Mouse (Mus musculus): ENCODE measurements around the gene Foxp4. TPM values are rescaled to one million over a fixed set of nuclear protein-coding genes. Genes with fewer than 3 reads are reported as not detected.

The Foxp4 gene
- polyA plus RNA-seq, 1 experiment from 2014 or later = 28.1 TPM

DNA sequence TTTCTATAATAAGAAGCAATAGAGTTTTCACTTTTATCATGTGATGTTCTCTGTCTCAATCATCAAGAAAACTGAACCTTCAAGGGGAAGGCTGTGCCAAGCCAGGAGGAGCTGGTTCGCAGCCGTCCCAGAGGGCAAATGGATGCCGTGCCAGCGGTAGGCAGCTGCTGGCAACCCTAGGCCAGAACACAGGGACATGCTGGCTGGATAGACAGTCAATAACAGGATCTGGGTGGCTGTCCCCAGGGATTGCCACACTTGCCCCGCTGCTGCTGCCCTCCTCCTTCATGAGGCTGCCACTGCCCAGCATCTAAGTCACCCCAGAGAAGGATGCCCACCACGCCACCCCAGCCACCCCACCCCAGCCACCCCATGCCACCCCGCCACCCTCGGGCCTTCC lies 82.9 kb downstream of the Foxp4 start:
- DNase-seq (ENCODE audit: low spot score) = no peak
- Histone ChIP-seq H3K4me1 (peaks cover 18% of the 10 kb centered on the region), H3K9me3 (peaks cover 4% of the 10 kb centered on the region; the same call in 1 of the 2 replicates), H3K27ac (replicated peaks) (no peak overlapping the region), H3K36me3 (replicated peaks) (no peaks in the 10 kb centered on the region), H3K27me3 (replicated peaks; ENCODE audit: low read depth, poor library complexity, severe bottlenecking) (0 out of 2 replicates have a peak, but pooled peaks cover 3% of the 10 kb centered on the region), H3K4me3 (no peak overlapping the region)
- WGBS = 85% methylated on average over 8 of the region's 8 CpGs

DNA sequence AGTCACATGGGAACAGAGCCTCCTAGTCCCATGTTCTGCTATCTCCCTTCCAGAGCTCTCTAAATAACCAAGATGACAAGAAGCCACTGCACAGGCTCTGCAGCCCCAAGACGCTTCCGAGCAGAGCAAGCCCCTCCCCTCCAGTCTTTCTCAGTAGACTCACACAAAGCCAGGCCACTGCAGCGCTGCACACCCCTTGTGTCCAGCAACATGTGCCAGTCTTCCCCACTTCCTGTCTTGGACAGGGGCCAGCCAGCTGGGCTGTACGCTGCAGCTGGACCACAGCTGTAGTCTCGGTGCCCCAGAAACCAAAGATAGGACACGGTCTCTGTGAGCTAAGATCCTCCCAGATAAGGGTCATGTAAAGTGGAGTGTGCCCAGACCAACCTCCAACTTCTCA lies 86.6 kb downstream of the Foxp4 start:
- H3K27ac ChIP-seq (replicated peaks) = 0 out of 2 replicates have a peak overlapping the region, but pooled peaks have one; percentile 31
- H3K4me1 ChIP-seq = peaks cover 39% of the 10 kb centered on the region
- 52% methylated on average over 6 of the region's 6 CpGs for WGBS
- H3K9me3 ChIP-seq = no peaks in the 10 kb centered on the region
- no peak overlapping the region for H3K4me3 ChIP-seq
- no peaks in the 10 kb centered on the region for H3K36me3 ChIP-seq (replicated peaks)
- DNase-seq (ENCODE audit: low spot score) = peak; percentile 31
- H3K27me3 ChIP-seq (replicated peaks; ENCODE audit: low read depth, poor library complexity, severe bottlenecking) = peaks cover 37% of the 10 kb centered on the region

DNA sequence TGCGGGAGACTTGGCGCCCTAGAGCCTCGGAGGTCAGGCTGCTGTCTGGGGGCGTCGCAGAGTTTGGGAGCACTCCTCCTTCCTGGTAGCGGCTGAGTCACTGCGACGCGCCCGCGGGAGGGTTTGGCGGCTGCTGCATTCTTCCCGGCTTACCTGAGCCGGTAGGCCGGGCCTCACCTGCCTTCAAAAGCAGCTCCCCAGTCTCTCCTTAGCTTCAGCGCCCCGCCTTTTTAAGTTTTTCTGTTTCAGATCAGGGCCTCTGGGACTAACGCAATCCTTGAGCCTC lies 90.0 kb downstream of the Foxp4 start, which contains the start of gene Mdfi:
Mdfi (minus strand) TSS at position 210 of the 286 bp plus-strand sequence.
- Histone ChIP-seq H3K36me3 (replicated peaks) (peaks cover 17% of the 10 kb centered on the region), H3K4me3 (peak within 1 kb of the TSS; percentile 91), H3K27me3 (replicated peaks; ENCODE audit: low read depth, poor library complexity, severe bottlenecking) (peaks cover 42% of the 10 kb centered on the region), H3K27ac (replicated peaks) (peak within 1 kb of the TSS; percentile 95), H3K9me3 (no peaks in the 10 kb centered on the region), H3K4me1 (peaks cover 67% of the 10 kb centered on the region)
- 3% methylated on average over 18 of the region's 18 CpGs for WGBS
- peak; percentile 54 for DNase-seq (ENCODE audit: low spot score)

DNA sequence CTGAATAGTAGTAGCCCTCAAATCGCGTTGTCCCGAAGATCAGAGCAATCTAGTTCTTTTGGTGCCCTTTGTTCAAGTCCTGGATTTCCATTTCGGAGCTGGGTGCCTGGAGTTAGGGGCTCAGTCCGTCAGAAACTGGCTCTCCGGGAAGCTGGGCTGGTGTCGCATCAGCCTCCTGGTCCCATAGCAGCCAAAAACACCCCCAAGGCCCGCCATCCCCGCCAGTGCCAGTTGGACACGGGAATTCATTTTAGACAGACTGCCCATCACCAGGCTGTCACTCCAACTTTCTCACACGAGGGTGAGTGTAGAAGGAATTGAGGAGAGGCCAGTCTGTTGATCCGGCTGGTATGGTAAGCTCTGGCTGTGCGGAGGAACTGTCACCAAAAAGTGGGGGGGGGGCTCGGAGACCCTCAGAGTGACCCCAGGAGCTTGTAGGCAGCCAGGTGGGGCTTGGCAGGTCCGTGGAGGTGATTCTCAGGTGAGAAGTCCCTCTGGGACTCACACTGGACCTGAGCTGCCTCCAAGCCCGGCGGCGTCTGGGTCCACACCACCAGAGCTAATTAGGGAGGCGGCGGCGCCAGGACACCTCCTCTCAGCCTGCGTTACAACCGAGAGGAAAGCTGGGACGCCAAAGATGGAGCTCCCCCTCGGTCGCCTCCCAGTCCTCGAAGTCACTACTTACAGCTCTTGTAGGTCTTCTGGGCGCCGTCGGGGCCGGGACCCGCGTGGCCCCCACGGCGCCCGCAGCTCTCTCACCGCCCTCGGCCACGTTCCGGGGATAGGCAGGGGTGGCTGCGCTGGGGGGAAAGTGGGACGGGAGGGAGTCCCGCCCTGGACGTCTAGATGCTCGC lies 90.6 kb downstream of the Foxp4 start:
- H3K27ac ChIP-seq (replicated peaks) = peak overlapping the region; percentile 95

DNA sequence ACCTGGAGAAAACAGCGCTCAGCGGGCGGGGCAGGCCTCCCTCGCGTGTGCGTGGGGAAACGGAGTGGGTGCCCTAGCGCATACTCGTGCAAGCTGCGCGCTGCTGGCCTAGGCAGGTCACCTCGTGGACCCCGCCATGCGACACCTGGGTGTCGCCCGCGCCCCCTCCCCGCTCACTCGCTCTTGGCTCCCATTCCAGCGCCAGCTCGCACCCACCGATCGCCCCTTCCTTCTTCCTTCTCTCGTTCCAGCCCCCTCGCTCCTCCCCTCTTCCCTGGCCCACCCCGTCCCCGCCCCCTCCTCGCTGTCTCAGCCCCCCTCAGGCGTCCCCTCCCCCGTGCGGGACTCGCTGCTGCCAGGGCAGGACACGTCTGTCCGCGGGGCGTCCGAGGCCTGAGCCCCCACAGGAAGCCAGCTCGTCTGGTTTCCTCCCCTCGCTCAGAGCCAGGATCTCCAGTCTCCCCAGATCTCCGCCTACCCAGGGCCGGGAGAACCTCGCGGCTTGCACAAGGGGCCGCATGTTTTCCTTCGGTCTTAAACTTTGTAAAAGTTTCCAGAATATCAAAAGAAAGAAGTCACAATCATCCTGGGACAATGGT lies 91.3 kb downstream of the Foxp4 start:
- H3K27me3 ChIP-seq (replicated peaks; ENCODE audit: low read depth, poor library complexity, severe bottlenecking) = peaks cover 42% of the 10 kb centered on the region
- peak overlapping the region; percentile 91 for H3K4me3 ChIP-seq
- H3K4me1 ChIP-seq = peaks cover 76% of the 10 kb centered on the region
- peak overlapping the region; percentile 95 for H3K27ac ChIP-seq (replicated peaks)
- WGBS = under 1% methylated on average over 44 of the region's 45 CpGs
- H3K9me3 ChIP-seq = no peaks in the 10 kb centered on the region
- H3K36me3 ChIP-seq (replicated peaks) = peaks cover 30% of the 10 kb centered on the region
- DNase-seq (ENCODE audit: low spot score) = peak; percentile 92

More for the DNA sequence above, 90.6 kb downstream of the Foxp4 start:
- peak; percentile 61 for DNase-seq (ENCODE audit: low spot score)
- Histone ChIP-seq H3K4me3 (peak overlapping the region; percentile 91), H3K4me1 (peaks cover 72% of the 10 kb centered on the region), H3K9me3 (no peaks in the 10 kb centered on the region), H3K27me3 (replicated peaks; ENCODE audit: low read depth, poor library complexity, severe bottlenecking) (peaks cover 42% of the 10 kb centered on the region), H3K36me3 (replicated peaks) (peaks cover 23% of the 10 kb centered on the region)
- 1% methylated on average over 45 of the region's 45 CpGs for WGBS

DNA sequence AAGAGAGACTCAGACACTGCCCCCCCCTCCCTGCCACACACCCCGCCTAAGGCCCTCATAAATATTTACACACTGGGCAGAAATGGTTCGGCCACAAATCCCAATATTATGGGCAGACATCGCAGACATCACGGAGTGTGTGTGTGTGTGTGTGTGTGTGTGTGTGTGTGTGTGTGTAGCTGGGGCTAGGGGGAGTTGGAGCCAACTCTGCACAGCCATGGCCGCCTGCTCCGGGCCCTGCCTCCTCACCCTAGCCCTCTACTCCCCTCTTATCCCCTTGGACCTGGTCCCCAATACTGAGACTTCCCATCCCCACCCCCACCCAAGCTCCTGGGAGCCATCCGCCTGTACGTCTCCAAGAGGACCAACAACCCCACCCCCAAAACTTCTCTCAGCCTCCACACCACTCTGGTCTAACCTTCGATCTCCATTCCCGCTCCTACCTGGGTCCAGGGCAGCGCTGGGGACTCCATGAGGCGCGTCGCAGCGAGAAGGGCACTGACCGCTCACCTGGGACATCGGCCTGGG lies 91.9 kb downstream of the Foxp4 start:
- peak overlapping the region; percentile 95 for H3K27ac ChIP-seq (replicated peaks)
- H3K4me1 ChIP-seq = peaks cover 70% of the 10 kb centered on the region
- H3K9me3 ChIP-seq = no peaks in the 10 kb centered on the region
- peak overlapping the region; percentile 91 for H3K4me3 ChIP-seq
- DNase-seq (ENCODE audit: low spot score) = peak; percentile 64
- H3K36me3 ChIP-seq (replicated peaks) = peaks cover 36% of the 10 kb centered on the region
- WGBS = 3% methylated on average over 17 of the region's 17 CpGs
- peaks cover 40% of the 10 kb centered on the region for H3K27me3 ChIP-seq (replicated peaks; ENCODE audit: low read depth, poor library complexity, severe bottlenecking)

DNA sequence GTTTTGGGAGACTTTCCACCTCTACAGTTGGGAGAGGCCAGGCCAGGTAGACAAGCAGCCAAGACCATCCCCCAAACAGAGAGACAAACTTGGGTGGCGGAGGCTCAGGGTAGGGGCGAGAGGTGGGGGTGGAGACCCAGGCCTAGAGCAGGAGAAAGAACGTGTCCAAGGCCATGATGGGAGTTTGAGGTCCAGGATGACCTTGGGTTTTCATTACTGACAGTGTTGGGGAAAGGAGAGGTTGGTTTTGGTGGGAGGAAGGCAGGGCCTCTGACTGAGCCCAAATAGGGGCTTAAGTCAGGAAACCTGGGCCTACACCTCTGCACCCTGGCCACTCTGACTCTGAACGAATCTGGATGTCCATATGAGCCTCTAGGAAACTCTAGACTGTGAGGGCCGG lies 92.7 kb downstream of the Foxp4 start:
- Histone ChIP-seq H3K4me3 (peak overlapping the region; percentile 91), H3K4me1 (peaks cover 67% of the 10 kb centered on the region), H3K36me3 (replicated peaks) (peaks cover 44% of the 10 kb centered on the region), H3K9me3 (peaks cover 6% of the 10 kb centered on the region), H3K27ac (replicated peaks) (peak overlapping the region; percentile 95), H3K27me3 (replicated peaks; ENCODE audit: low read depth, poor library complexity, severe bottlenecking) (peaks cover 38% of the 10 kb centered on the region)
- DNase-seq (ENCODE audit: low spot score) = no peak
- WGBS = 23% methylated on average over 5 of the region's 5 CpGs

DNA sequence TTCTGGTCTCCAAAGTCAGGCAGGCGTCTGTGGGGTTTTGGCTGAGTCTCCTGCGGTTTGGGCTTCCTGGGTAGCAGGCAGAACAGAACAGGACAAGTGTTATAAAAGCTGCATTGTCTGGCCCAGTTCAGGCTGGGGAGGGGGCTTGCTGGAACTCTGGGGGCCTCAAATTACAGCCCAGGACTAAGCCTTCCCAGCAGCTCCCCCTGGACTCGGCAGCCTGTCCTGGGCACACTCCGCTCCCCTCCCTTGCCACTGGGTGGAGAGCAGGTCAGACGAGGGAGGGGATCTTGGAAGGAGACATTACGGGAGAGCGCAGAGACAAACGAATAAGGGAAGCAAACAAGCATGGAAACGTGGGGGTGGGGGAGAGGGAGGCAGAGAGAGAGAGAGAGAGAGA lies 93.3 kb downstream of the Foxp4 start:
- Histone ChIP-seq H3K27ac (replicated peaks) (peak overlapping the region; percentile 95), H3K4me1 (peaks cover 67% of the 10 kb centered on the region), H3K36me3 (replicated peaks) (peaks cover 48% of the 10 kb centered on the region), H3K27me3 (replicated peaks; ENCODE audit: low read depth, poor library complexity, severe bottlenecking) (peaks cover 36% of the 10 kb centered on the region), H3K4me3 (peak overlapping the region; percentile 91), H3K9me3 (peaks cover 7% of the 10 kb centered on the region)
- peak; percentile 81 for DNase-seq (ENCODE audit: low spot score)
- WGBS = 5% methylated on average over 9 of the region's 9 CpGs

DNA sequence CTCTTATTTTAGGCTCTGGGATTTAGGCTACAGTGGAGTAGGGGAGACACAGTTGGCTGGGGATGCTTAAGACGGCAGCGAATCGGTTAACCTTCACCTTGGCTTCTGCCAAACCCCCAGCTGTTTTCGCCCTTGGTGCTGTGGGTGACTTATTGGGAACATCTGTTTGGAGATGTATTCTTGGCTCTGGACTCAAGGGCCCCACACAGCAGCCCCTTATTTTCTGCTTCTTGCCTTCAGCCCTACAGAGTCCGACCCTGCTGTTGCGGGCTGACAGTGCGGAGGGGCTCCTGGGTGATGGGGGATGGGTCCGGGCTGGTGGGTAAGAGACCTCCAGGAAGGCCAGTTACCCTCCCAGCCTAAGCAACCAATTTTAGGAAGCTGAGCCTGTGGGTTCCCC lies 103.1 kb downstream of the Foxp4 start:
- Histone ChIP-seq H3K27ac (replicated peaks) (peak overlapping the region; percentile 74), H3K27me3 (replicated peaks; ENCODE audit: low read depth, poor library complexity, severe bottlenecking) (no peaks in the 10 kb centered on the region), H3K4me3 (no peak overlapping the region), H3K36me3 (replicated peaks) (peaks cover 91% of the 10 kb centered on the region), H3K9me3 (no peaks in the 10 kb centered on the region), H3K4me1 (peaks cover 54% of the 10 kb centered on the region)
- 48% methylated on average over 8 of the region's 8 CpGs for whole genome bisulfite sequencing
- DNase-seq (ENCODE audit: low spot score) = peak; percentile 44

DNA sequence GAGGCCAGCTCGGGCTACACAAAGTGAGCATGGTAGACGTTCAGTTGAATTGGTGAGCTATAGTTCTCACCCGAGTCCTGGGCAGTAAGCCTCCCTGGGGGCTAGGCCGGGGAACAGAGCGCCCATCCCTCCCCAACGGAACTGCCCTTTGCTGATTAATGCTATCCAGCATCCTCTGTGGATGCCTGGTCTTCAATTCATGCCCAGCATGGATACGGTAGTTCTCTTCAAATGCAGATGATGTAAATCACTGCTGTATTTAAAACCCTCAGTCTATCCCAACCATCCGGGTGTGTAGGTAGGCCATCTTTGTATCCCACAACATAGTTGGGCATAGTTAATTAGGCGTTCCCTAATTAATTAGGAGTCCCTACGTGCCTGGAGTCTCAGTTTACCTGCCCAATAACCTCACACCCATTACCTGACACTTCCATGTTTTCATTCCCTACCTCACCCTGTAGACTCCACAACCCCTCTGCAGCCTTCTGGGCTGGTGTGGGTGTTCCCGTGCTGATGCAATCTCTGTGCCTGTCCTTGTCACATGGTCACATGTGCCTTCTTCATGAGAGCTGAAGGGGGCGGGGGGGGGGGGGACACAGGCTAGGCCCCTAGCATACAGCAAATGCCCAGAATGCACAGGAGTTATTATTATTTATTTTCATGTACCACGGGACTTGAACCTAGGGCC lies 106.3 kb downstream of the Foxp4 start:
- Histone ChIP-seq H3K27me3 (replicated peaks; ENCODE audit: low read depth, poor library complexity, severe bottlenecking) (no peaks in the 10 kb centered on the region), H3K27ac (replicated peaks) (no peak overlapping the region), H3K9me3 (no peaks in the 10 kb centered on the region), H3K4me1 (peaks cover 65% of the 10 kb centered on the region), H3K36me3 (replicated peaks) (peaks cover 89% of the 10 kb centered on the region), H3K4me3 (no peak overlapping the region)
- 86% methylated on average over 13 of the region's 13 CpGs for WGBS
- DNase-seq (ENCODE audit: low spot score) = no peak

Measured in embryonic facial prominence, embryonic 10.5 days (tissue).